Mouse (Mus musculus) A20 (cell line): ENCODE measurements at regions not wholly inside any gene's neighbourhood (a gene's known extent, or its start where the extent isn't known, plus 50 kb on each side); places are given as distances from the start of the nearest gene placed in this dataset.

Experiments used
- DNase-seq: peaks from one replicate; pipeline ENCODE4 v3.0.0-alpha.2; 2011; ENCODE audit warnings: low read depth, low spot score

GRCm38 (mm10) chr2:57772315-57772714 is 225.4 kb upstream of the Galnt5 start:
- DNase-seq: peak; percentile 1

- DNase-seq: no peak
These were observed 221.5 kb upstream of the Galnt5 start for GRCm38 (mm10) chr2:57776154-57776553.

- no peak for DNase-seq
These were observed 216.8 kb upstream of the Galnt5 start for GRCm38 (mm10) chr2:57780836-57781235.

- no peak for DNase-seq
These were observed 204.0 kb upstream of the Galnt5 start for GRCm38 (mm10) chr2:57793519-57794296.

GRCm38 (mm10) chr2:57799279-57799678 is 198.4 kb upstream of the Galnt5 start:
- DNase-seq: no peak

- no peak for DNase-seq
These were observed 189.8 kb upstream of the Galnt5 start for GRCm38 (mm10) chr2:57807911-57808310.

GRCm38 (mm10) chr2:57812996-57813395 is 184.7 kb upstream of the Galnt5 start:
- DNase-seq: no peak

- DNase-seq: no peak
These were observed 177.3 kb upstream of the Galnt5 start for GRCm38 (mm10) chr2:57820343-57820742.

GRCm38 (mm10) chr2:57820923-57821322 is 176.8 kb upstream of the Galnt5 start:
- DNase-seq: no peak

GRCm38 (mm10) chr2:57828284-57828683 is 169.4 kb upstream of the Galnt5 start:
- DNase-seq: no peak

- no peak for DNase-seq
These were observed 164.9 kb upstream of the Galnt5 start for GRCm38 (mm10) chr2:57832565-57833355.

GRCm38 (mm10) chr2:57845135-57845534 is 152.5 kb upstream of the Galnt5 start:
- DNase-seq: no peak

GRCm38 (mm10) chr2:57847707-57848106 is 150.0 kb upstream of the Galnt5 start:
- no peak for DNase-seq

- no peak for DNase-seq
These were observed 148.2 kb upstream of the Galnt5 start for GRCm38 (mm10) chr2:57849338-57850057.

- no peak for DNase-seq
These were observed 147.7 kb upstream of the Galnt5 start for GRCm38 (mm10) chr2:57850058-57850400.

- no peak for DNase-seq
These were observed 141.1 kb upstream of the Galnt5 start for GRCm38 (mm10) chr2:57856524-57857107.

- no peak for DNase-seq
These were observed 132.4 kb upstream of the Galnt5 start for GRCm38 (mm10) chr2:57865289-57865688.

- no peak for DNase-seq
These were observed 129.6 kb upstream of the Galnt5 start for GRCm38 (mm10) chr2:57868046-57868445.

GRCm38 (mm10) chr2:57900168-57900567 is 97.5 kb upstream of the Galnt5 start:
- no peak for DNase-seq

- DNase-seq: no peak
These were observed 97.0 kb upstream of the Galnt5 start for GRCm38 (mm10) chr2:57900580-57901247.

- no peak for DNase-seq
These were observed 92.5 kb upstream of the Galnt5 start for GRCm38 (mm10) chr2:57905184-57905583.
